Mouse (Mus musculus) kidney, adult 18-20 months (tissue): Measurements from ENCODE around the gene Fyb2.
"Not testable (repeated sequence)": the region's sequence is repeated elsewhere in the genome, so short reads cannot be mapped to it uniquely, and the experiment has no call there.

ENCODE experiments used
- DNase-seq: peaks from one replicate; pipeline ENCODE4 v3.0.0; 2021

Fyb2 gene

DNA sequence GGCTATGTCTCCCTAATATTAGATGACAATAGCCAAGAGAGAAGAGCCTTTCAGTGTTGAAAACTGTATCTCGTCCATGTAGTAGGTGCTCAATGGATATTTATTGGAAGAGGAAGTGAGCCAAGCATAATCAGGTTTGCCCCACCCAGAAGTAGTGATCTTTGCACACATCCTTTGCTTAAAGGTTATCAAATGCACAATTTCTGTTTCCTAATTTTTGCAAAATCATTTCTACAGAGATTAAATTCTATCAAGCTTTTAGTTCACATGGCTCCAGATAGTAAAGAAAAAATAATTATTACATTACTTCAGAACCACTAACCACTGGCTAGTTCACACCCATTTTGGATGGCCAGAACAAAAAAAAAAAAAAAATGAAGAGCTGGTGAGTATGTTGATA, 28.6 kb downstream of the Fyb2 start:
- no peak for DNase-seq

DNA sequence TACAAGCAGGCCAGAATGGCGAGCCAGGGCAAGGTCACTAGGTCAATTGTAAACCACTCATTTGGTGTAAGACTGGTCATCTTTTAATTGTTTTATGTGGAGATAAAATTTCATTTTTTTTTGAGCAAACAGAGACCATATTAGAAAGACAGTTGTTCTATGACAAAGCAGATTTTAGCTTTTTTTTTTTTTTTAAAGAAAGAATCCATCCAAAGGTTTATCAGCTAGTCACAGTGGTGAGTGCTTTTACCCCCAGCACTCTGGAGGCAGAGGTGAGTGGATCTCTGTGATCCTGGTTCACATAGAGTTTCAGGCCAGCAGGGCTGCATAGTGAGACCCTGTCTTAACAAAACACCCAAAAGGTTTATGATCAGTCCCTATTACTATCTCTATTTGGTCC, 31.2 kb downstream of the Fyb2 start:
- DNase-seq = no peak

DNA sequence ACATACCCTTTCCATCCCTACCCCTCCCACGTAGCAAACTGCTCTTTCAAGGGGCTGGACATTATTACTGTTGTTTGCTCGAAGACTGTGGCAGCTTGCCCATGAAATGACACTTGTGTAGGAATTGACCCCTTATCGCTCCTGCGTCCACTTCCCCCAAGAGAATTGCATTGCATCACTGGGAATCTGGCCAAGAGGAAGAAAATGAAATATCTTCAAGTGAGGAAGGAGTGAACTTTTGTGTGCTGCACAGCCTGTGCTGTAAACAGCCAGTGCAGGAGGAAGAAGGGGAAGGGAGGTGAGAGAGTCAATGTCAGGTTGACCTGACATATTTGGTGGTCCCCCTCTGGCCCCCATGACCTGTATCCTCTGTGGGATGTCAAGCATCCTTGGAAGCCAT, 35.6 kb downstream of the Fyb2 start:
- DNase-seq = peak; percentile 39

GRCm38 (mm10) chr4:104949304-104949703, 36.0 kb downstream of the Fyb2 start:
- DNase-seq = no peak

DNA sequence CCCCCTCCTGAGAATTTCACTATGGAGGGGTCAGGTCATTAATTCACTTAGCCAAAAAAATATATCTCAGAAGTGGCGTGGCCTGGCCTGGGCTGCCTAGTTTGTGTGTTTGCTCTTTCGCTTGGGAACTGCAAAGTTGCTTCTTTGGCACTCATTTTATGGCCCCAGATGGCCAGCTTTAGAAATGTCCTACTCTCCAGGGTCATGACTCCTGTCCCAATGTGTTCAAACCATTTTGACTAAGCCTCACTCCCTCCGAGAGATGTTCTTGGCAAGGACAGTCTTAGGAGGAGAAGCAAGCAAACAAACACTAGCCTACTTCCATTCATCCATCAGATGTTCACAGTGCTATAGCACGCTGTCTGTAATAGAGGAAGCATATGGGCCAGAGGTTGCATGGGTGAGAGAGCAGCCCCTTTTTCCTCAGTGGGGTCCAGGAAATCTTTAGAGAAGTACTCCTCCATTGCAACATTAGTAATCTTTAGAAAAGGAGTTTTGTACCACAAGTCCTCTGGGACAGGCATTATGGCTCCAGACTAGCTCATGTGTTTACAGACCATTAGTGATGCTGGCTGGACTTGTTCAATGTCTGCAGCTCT, 38.1 kb downstream of the Fyb2 start:
- DNase-seq = no peak

GRCm38 (mm10) chr4:104956691-104957090, 43.4 kb downstream of the Fyb2 start:
- DNase-seq = no peak

- DNase-seq = no peak
Measured at GRCm38 (mm10) chr4:104961431-104961830, 48.2 kb downstream of the Fyb2 start.

- no peak for DNase-seq
Measured at GRCm38 (mm10) chr4:104972606-104973005, 59.4 kb downstream of the Fyb2 start.

DNA sequence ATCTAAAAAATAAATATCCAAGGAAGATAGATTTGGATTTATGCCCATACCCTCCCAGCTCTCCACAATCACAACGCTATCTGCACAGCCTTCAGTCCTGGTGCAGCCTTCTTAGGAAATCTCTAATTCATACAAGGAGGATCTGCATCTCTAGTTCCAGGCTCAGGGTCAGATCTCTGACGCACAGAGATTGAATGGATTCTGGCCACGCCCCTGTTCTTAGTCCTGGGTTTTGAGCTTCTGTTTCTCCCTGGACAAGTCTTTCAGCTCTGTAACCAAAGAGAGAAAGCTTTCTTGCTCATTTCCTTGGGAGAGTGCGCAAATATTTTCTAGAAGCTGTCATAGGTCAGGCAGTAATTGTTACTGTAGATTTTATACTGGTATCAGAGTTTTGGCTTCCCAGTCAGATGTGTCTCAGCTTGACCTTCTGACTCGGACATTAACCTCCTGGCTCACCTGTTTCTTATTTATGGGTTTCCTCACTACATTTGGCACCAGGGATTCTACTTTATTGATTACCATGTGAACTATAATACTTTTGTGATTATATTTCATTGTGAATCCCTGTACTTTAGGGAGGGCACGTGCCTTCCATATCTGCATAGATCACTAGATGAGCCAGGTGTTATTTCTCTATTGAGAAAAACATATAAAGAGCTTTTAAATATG, 62.0 kb downstream of the Fyb2 start:
- no peak for DNase-seq

- peak; percentile 42 for DNase-seq
Measured at GRCm38 (mm10) chr4:104985960-104986632, 72.8 kb downstream of the Fyb2 start.

- no peak for DNase-seq
Measured at GRCm38 (mm10) chr4:104987631-104988030, 74.4 kb downstream of the Fyb2 start.

DNA sequence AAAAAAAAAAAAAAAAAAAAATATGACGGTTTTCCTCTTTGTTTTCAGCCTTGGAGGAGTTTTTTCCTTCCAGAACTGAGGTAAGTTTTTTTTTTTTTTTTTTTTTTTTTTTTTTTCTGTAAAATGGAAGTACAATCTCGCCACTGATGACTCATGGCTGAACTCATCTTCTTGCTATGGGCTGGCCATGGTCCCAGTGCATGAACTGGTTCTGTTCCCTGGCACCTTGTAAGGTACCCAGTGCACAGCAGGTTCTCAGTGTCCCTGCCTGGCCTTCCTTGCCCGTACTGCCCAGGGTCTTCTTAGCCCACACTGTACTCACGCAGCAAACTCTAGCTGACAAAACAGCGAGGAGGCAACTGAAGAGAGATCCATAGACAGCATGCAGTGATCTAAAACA, 74.8 kb downstream of the Fyb2 start:
- no peak for DNase-seq

GRCm38 (mm10) chr4:104988709-104989108, 75.5 kb downstream of the Fyb2 start:
- DNase-seq = no peak

GRCm38 (mm10) chr4:104990016-104990415, 76.8 kb downstream of the Fyb2 start:
- no peak for DNase-seq

DNA sequence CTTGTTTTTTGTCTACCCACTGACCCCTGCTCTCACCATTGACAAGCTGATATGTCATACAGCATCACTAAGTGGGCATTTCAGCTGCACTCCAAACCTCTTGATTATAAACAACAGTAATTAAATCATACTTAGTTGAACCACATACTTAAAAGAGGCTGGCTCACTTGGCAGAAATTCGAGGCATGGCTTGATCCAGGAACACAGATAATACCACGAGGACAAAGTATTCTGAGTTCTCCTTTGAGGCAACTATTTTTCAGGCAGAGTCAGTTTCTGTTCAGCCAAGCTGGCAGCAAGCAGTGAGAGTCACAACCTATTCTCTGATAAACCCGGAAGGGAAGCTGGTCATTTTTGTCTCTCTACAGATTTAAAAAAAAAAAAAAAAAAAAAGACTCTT, 77.4 kb downstream of the Fyb2 start:
- DNase-seq = no peak

DNA sequence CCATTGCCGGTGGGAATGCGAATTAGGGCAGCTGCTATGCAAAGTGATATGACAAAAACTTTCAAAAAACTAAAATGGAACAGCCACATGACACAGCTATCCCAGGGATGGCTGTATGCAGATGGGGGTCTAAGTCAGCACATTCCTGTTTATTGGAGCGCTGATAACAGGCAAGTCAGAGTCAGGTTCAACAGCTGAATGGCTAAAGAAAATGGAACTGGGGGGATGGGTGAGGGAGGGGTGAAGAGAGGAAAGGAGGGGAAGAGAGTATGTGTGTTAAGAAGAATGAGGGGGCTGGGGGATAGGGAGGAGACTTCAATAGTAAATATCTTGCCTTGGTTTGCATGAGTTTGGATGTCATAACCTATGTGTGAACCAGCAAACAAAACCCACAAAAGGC, 79.0 kb downstream of the Fyb2 start:
- DNase-seq = no peak

- no peak for DNase-seq
Measured at GRCm38 (mm10) chr4:104993140-104993874, 80.1 kb downstream of the Fyb2 start.

DNA sequence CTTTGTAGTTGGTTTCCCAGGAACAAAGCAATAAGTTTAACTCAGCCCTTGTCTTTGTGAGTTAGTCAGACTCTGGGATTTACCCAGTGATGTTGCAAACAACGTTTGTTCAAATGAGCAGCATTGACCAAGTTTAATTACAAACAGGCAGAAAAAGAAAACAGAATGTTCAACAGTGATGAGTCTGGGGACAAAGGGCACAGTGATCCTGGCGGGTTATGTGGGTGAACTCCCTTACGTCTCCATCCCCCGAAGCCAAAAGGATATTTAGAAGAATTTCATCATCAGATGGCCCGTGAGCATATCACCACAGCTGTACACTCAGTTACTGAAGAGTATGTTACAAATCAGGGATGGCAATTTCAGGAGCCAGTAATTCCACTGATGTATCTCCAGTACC, 86.4 kb downstream of the Fyb2 start:
- no peak for DNase-seq

DNA sequence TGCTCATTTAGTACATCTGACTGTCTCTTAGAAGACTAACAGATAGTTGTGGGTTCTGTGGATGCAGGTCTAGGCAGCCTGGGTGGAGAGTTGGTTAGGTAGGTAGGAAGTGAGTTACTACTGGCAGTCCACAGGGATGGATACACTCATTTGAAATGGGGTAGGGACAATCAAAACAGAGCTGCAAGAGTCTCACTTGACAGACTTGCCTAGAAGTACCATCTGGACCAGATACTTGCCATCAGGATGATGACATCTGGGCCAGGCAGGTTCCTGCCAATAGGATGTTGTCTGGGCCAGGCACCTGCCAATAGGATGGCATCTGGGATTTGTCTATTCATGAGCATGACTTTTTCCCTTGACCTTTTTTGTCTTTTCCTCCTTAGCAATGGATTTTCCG, 88.5 kb downstream of the Fyb2 start:
- no peak for DNase-seq

DNA sequence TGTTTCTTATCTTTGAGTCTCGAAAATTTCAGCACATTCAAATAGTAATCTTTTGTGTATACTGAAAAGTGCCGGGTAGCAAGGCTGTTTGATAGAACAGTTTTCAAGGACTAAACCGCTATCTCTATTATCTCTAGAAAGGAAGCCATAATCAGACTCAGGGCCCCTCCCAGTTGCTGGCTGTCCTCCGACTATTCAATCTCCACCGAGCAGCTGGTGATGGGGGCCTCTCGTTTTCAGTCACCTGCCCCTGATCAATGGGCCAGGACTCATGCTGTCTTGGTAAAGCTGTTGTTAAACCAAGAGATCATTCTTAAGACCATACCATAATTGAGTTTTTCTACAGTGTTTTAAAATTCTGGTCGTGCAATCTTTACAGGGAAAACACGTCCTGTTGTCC, 90.9 kb downstream of the Fyb2 start:
- no peak for DNase-seq

GRCm38 (mm10) chr4:105004649-105005048, 91.4 kb downstream of the Fyb2 start:
- DNase-seq = not testable (repeated sequence)

DNA sequence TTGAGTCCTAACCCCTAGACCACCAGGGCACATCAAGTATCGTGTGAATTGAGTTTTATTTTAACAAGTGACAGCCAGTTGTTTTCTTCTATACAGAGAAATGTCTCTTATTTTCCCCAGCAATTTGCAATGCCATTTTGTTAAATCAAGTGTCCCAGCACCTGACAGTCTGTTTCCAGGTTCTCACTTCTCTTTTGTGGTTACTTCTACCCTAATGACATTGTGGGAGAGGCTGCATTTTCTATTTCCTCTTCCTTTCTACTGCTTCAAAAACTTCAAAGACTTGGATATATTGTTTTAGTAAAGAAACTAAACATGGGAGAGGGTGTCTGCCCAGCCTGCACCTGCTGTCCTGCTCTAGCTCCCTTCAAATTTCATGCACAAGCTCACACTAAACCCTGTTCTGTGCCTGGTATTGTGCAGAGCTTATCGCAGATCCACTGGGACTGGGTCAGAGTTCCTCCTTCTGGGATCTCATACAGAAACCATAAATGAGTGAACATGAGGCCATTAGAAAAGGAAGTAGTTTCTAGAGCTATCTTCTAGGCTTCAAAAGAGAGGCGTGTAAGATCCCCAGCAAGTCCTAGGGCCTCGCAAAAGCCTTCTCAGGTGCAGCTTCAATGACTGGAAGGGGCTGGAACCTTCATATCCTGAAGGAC, 94.2 kb downstream of the Fyb2 start:
- DNase-seq = no peak

DNA sequence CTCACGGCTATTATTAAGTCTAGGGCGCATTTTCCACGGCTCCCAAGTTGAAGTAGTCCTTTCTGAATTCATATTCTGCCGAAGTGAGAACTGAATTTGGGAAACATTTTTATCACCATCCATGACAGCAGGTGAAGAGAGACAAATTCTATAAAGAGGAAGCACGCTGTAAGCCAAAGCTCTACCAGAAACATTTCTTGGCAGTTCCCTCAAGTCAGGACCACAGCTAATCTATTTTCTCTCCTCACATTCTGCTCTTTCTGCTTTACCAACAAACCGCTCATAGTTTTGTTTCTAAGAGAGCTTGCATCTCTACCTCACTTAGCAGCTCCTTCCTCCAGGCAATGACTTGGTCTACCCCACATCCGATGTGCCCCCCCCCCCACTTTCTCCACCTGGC, 100.5 kb downstream of the Fyb2 start:
- DNase-seq = no peak
